Mouse (Mus musculus) embryonic fibroblast, embryonic 13.5 days (primary cell): ENCODE results near the gene Ryr2. TPM values are rescaled to one million over a fixed set of nuclear protein-coding genes. Genes with fewer than 3 reads are reported as not detected.
"Not testable (repeated sequence)": the region's sequence is repeated elsewhere in the genome, so short reads cannot be mapped to it uniquely, and the experiment has no call there.

Experiments used
- H3K27ac ChIP-seq: 2 replicates; pipeline ENCODE4 v1.5.1; 2012; ENCODE audit warnings: low read length, control low read depth, inconsistent platforms; ENCODE audit not compliant: insufficient read depth
- H3K4me1 ChIP-seq: 2 replicates; pipeline ENCODE4 v1.6.1; 2011; ENCODE audit warnings: low read length; ENCODE audit not compliant: control insufficient read depth, insufficient read depth
- H3K4me3 ChIP-seq: 2 replicates; pipeline ENCODE4 v1.5.1; 2011; ENCODE audit warnings: mild to moderate bottlenecking, control low read depth, low read length; ENCODE audit not compliant: insufficient read depth
- CTCF ChIP-seq: IDR thresholded peaks from 2 replicates; pipeline ENCODE4 v1.5.1; 2011; ENCODE audit warnings: mild to moderate bottlenecking, control low read depth, low read length, moderate library complexity, borderline replicate concordance; ENCODE audit not compliant: insufficient read depth
- POLR2A ChIP-seq: IDR thresholded peaks from 2 replicates; pipeline ENCODE4 v1.6.1; 2011; ENCODE audit warnings: low read depth, mild to moderate bottlenecking, control low read depth, low read length, moderate library complexity
- polyA plus RNA-seq: library from polyadenylated mRNA; stranded (reverse); fragments of >200 nt; gene quantifications from 2 replicates; pipeline ENCODE4 v1.2.4, GENCODE M21; 2011; ENCODE audit warnings: low read depth; ENCODE audit not compliant: missing spikeins, insufficient read length

The Ryr2 gene
- polyA plus RNA-seq, 1 experiment, result 0.14 TPM

GRCm38 (mm10) chr13:11958854-11959253, 147.9 kb downstream of the Ryr2 start:
- Histone ChIP-seq H3K4me3 (no peak overlapping the region), H3K27ac (no peak overlapping the region)
- no peak for TF ChIP-seq POLR2A
- no peak for TF ChIP-seq CTCF

GRCm38 (mm10) chr13:11958271-11958670, 148.5 kb downstream of the Ryr2 start:
- Histone ChIP-seq H3K27ac (no peak overlapping the region), H3K4me1 (no peaks in the 10 kb centered on the region), H3K4me3 (no peak overlapping the region)
- no peak for TF ChIP-seq CTCF
- TF ChIP-seq POLR2A, result no peak

More at GRCm38 (mm10) chr13:11958854-11959253, 147.9 kb downstream of the Ryr2 start:
- no peaks in the 10 kb centered on the region for H3K4me1 ChIP-seq

DNA sequence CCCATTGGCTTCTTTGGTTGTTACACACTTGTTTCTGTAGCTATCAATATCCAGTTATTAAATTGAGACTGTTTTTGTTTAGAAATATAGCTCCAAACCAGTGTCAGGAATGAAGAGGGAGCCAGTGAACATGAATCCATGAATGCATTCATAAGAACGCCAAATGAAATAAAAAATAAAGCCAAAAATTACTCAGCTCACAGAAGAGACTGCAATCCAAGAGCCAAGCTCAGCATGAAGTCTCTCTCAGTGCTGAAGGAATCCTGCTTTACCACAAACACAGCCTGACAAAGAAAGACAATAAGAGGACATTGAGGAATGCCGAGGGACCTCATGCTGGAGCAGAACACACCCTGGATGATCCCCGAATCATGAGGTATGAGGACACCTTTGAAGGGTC, 154.8 kb downstream of the Ryr2 start:
- H3K4me3 ChIP-seq, result no peak overlapping the region
- H3K27ac ChIP-seq, result no peak overlapping the region
- TF ChIP-seq CTCF (no peak), POLR2A (no peak)
- H3K4me1 ChIP-seq, result no peaks in the 10 kb centered on the region

DNA sequence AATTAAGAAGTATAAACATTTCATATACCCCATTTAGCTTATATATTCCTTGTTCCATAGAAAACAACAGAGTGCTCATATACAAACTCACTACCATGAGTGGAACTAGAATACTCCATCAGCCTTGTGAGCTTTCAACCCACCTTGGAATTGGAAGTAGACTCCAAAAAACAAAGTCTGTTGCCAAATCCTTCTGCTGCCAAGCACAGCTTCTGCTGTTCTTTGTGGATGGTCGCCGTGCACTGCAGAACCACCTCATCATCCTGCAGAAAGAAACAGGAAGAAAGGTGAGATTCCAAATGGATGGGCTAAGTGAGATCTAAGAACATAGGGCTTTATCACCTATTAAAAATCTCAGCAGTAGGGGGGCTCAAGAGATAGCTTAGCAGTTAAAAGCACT, 161.0 kb downstream of the Ryr2 start:
- TF ChIP-seq CTCF (no peak), POLR2A (no peak)
- no peak overlapping the region for H3K4me3 ChIP-seq
- H3K4me1 ChIP-seq, result no peaks in the 10 kb centered on the region
- H3K27ac ChIP-seq, result no peak overlapping the region

- Histone ChIP-seq H3K4me1 (no peaks in the 10 kb centered on the region), H3K27ac (no peak overlapping the region), H3K4me3 (no peak overlapping the region)
- TF ChIP-seq CTCF, result no peak
- TF ChIP-seq POLR2A, result no peak
Measured at GRCm38 (mm10) chr13:11941724-11942123, 165.0 kb downstream of the Ryr2 start.

DNA sequence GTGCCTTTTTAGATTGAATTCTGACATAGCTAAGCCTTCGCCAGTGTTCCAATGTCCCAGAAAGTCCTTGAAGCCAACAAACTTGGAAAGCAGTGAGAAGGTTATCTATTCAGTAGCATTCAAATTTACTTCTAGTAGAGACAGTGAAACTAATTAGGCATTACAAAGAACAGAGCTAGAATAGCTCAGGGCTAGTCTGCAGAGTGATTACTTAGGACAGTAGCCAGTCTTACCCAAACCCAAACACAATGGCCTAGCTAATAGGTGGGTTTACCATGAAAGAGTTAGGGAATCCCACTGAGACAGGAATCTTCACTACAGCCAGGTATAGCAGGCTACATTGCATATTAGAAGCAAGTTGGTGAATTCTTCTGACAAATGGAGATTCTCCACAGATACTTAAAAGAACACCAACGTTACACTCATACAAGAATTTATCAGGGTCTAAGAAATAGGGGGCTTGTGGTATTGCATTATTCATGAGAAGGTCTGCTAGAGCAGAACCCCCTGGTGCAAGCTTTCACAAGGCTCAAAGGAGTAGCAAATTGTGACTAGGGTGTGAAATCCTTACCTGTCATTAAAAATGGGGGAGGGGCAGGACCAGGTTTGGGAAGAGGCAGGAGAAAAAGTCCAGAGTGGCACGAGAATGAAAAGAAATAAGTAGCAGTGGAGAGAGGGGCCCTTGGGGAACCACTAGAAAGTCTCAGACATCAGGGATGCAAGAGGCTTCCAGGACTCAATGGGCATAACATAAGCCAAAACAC, 172.3 kb downstream of the Ryr2 start:
- H3K4me3 ChIP-seq, H3K27ac ChIP-seq, H3K4me1 ChIP-seq: not testable (repeated sequence)

- TF ChIP-seq POLR2A (no peak), CTCF (no peak)
- Histone ChIP-seq H3K27ac (no peak overlapping the region), H3K4me3 (no peak overlapping the region), H3K4me1 (no peaks in the 10 kb centered on the region)
Measured at GRCm38 (mm10) chr13:11933334-11933733, 173.4 kb downstream of the Ryr2 start.

- Histone ChIP-seq H3K4me3 (no peak overlapping the region), H3K27ac (no peak overlapping the region), H3K4me1 (no peaks in the 10 kb centered on the region)
- TF ChIP-seq POLR2A, result no peak
- TF ChIP-seq CTCF, result no peak
Measured at GRCm38 (mm10) chr13:11928709-11929108, 178.0 kb downstream of the Ryr2 start.

DNA sequence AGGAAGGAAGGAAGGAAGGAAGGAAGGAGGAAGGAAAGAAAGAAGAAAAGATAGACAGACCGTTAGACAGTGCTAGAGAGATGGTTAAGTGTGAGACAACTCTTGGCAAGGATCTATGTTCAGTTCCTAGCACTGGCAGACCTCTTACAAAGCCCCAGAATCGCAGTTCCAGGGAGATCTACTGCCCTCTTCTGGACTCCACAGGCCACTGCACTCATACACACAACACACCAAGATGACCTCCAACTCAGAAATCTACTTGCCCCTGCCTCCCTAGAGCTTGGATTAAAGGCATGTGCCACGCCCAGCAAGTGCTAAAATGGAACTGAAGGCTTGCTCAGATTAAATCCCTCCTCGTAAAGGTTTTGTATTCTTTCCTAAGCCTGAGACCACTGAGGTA, 179.0 kb downstream of the Ryr2 start:
- no peak for TF ChIP-seq CTCF
- TF ChIP-seq POLR2A, result no peak
- Histone ChIP-seq H3K4me1 (no peaks in the 10 kb centered on the region), H3K4me3 (no peak overlapping the region), H3K27ac (no peak overlapping the region)

- TF ChIP-seq POLR2A (no peak), CTCF (no peak)
- Histone ChIP-seq H3K27ac (no peak overlapping the region), H3K4me3 (no peak overlapping the region), H3K4me1 (no peaks in the 10 kb centered on the region)
Measured at GRCm38 (mm10) chr13:11926720-11927500, 179.8 kb downstream of the Ryr2 start.
